Mouse (Mus musculus) limb, embryonic 11.5 days (tissue): ENCODE data around the gene Zdhhc5. TPM values are rescaled to one million over a fixed set of nuclear protein-coding genes. Genes with fewer than 3 reads are reported as not detected.

Source experiments
- ATAC-seq: fragments of 200-750 bp; cut with Nextera tagmentation; 2 replicates; pipeline ENCODE4 v1.8.0; 2017; ENCODE audit warnings: low read depth; ENCODE audit not compliant: insufficient number of reproducible peaks, low FRiP score, low TSS enrichment
- DNase-seq: peaks from one replicate; pipeline ENCODE4 v3.0.0-alpha.2; 2015; ENCODE audit warnings: low spot score
- H3K27ac ChIP-seq: fragments of 300-500 bp; sonication (generic); replicated peaks from 2 replicates; pipeline ENCODE4 v1.5.1; 2014; ENCODE audit warnings: low read depth, mild to moderate bottlenecking, low read length
- H3K27me3 ChIP-seq: fragments of 300-500 bp; sonication (generic); 2 replicates; pipeline ENCODE4 v1.6.1; 2014; ENCODE audit warnings: mild to moderate bottlenecking, low read length, mixed read lengths; ENCODE audit not compliant: control insufficient read depth, insufficient read depth
- H3K36me3 ChIP-seq: fragments of 300-500 bp; sonication (generic); 2 replicates; pipeline ENCODE4 v1.6.1; 2014; ENCODE audit warnings: mild to moderate bottlenecking, low read length, moderate library complexity, mixed read lengths; ENCODE audit not compliant: control insufficient read depth, insufficient read depth
- H3K4me1 ChIP-seq: fragments of 300-500 bp; sonication (generic); 2 replicates; pipeline ENCODE4 v1.6.1; 2014; ENCODE audit warnings: low read length, mixed read lengths; ENCODE audit not compliant: control insufficient read depth, insufficient read depth
- H3K4me2 ChIP-seq: fragments of 300-500 bp; sonication (generic); 2 replicates; pipeline ENCODE4 v1.6.1; 2014; ENCODE audit warnings: low read depth, mild to moderate bottlenecking, moderate library complexity; ENCODE audit not compliant: severe bottlenecking
- H3K4me3 ChIP-seq: fragments of 300-500 bp; sonication (generic); 2 replicates; pipeline ENCODE4 v1.5.1; 2014; ENCODE audit warnings: low read depth, low read length
- H3K9ac ChIP-seq: fragments of 300-500 bp; sonication (generic); 2 replicates; pipeline ENCODE4 v1.6.1; 2014; ENCODE audit warnings: mild to moderate bottlenecking, low read length
- H3K9me3 ChIP-seq: fragments of 300-500 bp; sonication (generic); 2 replicates; pipeline ENCODE4 v1.6.1; 2016; ENCODE audit warnings: low read length; ENCODE audit not compliant: control insufficient read depth
- WGBS: fragments of 180-500 bp; shearing (Covaris S2); extraction: QIAGEN DNeasy Blood & Tissue Kit; methylation state at CpG from one replicate; pipeline ENCODE4 v1.1.7; 2014; 5-methylcytosine and 5-hydroxymethylcytosine counted together
- polyA plus RNA-seq: library from polyadenylated mRNA; unstranded; fragments of >200 nt; fragmentation: Nextera tagmentation; extraction: Ambion mirVana; gene quantifications from 2 replicates; pipeline ENCODE4 v1.2.1, GENCODE M21; 2014

Zdhhc5 gene
- polyA plus RNA-seq: 31.1 and 32.6 TPM in 2 replicates

GRCm38 (mm10) chr2:84714811-84715561, at the start of gene Zdhhc5:
Gene Zdhhc5, minus strand, starts transcription at chr2:84715180.
- ATAC-seq (peak; percentile 93), DNase-seq (peak; percentile 98)
- Histone ChIP-seq H3K4me2 (peak within 1 kb of the TSS; percentile 60), H3K27ac (peak within 1 kb of the TSS; percentile 96), H3K4me1 (0 out of 2 replicates have a peak, but pooled peaks cover 3% of the 10 kb centered on the region), H3K9me3 (no peaks in the 10 kb centered on the region), H3K4me3 (peak within 1 kb of the TSS; percentile 90), H3K36me3 (0 out of 2 replicates have a peak, but pooled peaks cover 2% of the 10 kb centered on the region), H3K9ac (peak within 1 kb of the TSS; percentile 86), H3K27me3 (no peaks in the 10 kb centered on the region)
- WGBS: 0% methylated on average over 103 of the region's 107 CpGs

GRCm38 (mm10) chr2:84762818-84763217, 47.8 kb upstream of the Zdhhc5 start:
- 56% methylated on average over 1 of the region's 1 CpGs for WGBS
- Histone ChIP-seq H3K4me3 (no peak overlapping the region), H3K27me3 (no peaks in the 10 kb centered on the region), H3K9ac (no peak overlapping the region), H3K27ac (no peak overlapping the region), H3K9me3 (no peaks in the 10 kb centered on the region), H3K4me2 (no peak overlapping the region), H3K36me3 (no peaks in the 10 kb centered on the region), H3K4me1 (no peaks in the 10 kb centered on the region)
- no peak for DNase-seq
- ATAC-seq: no peak

- H3K9me3 ChIP-seq: no peaks in the 10 kb centered on the region
- no peak overlapping the region for H3K4me2 ChIP-seq
- DNase-seq: no peak
- no peak for ATAC-seq
- H3K4me3 ChIP-seq: no peak overlapping the region
- WGBS: 68% methylated on average over 4 of the region's 4 CpGs
- H3K27ac ChIP-seq: no peak overlapping the region
- H3K4me1 ChIP-seq: no peaks in the 10 kb centered on the region
- H3K27me3 ChIP-seq: no peaks in the 10 kb centered on the region
- no peaks in the 10 kb centered on the region for H3K36me3 ChIP-seq
- no peak overlapping the region for H3K9ac ChIP-seq
These were observed 47.3 kb upstream of the Zdhhc5 start for GRCm38 (mm10) chr2:84762295-84762694.

GRCm38 (mm10) chr2:84761840-84762239, 46.9 kb upstream of the Zdhhc5 start:
- Histone ChIP-seq H3K4me3 (no peak overlapping the region), H3K4me1 (no peaks in the 10 kb centered on the region), H3K4me2 (no peak overlapping the region), H3K36me3 (no peaks in the 10 kb centered on the region), H3K27me3 (no peaks in the 10 kb centered on the region), H3K9ac (no peak overlapping the region), H3K9me3 (no peaks in the 10 kb centered on the region), H3K27ac (no peak overlapping the region)
- ATAC-seq (no peak), DNase-seq (no peak)
- WGBS: 92% methylated on average over 1 of the region's 1 CpGs

GRCm38 (mm10) chr2:84761309-84761708, 46.3 kb upstream of the Zdhhc5 start:
- WGBS: 84% methylated on average over 3 of the region's 3 CpGs

GRCm38 (mm10) chr2:84760777-84761176, 45.8 kb upstream of the Zdhhc5 start:
- no peak overlapping the region for H3K27ac ChIP-seq
- no peaks in the 10 kb centered on the region for H3K4me1 ChIP-seq
- DNase-seq (no peak), ATAC-seq (no peak)
- no peak overlapping the region for H3K4me3 ChIP-seq
- H3K36me3 ChIP-seq: no peaks in the 10 kb centered on the region
- WGBS: 75% methylated on average over 8 of the region's 8 CpGs
- no peaks in the 10 kb centered on the region for H3K27me3 ChIP-seq
- H3K4me2 ChIP-seq: no peak overlapping the region
- no peaks in the 10 kb centered on the region for H3K9me3 ChIP-seq
- no peak overlapping the region for H3K9ac ChIP-seq

More at GRCm38 (mm10) chr2:84761309-84761708, 46.3 kb upstream of the Zdhhc5 start:
- Histone ChIP-seq H3K9ac (no peak overlapping the region), H3K4me3 (no peak overlapping the region), H3K4me1 (no peaks in the 10 kb centered on the region), H3K27me3 (no peaks in the 10 kb centered on the region), H3K9me3 (no peaks in the 10 kb centered on the region), H3K27ac (no peak overlapping the region), H3K36me3 (no peaks in the 10 kb centered on the region), H3K4me2 (no peak overlapping the region)
- no peak for ATAC-seq
- DNase-seq: no peak

GRCm38 (mm10) chr2:84758542-84759127, 43.7 kb upstream of the Zdhhc5 start:
- Histone ChIP-seq H3K4me3 (no peak overlapping the region), H3K27ac (no peak overlapping the region), H3K36me3 (no peaks in the 10 kb centered on the region), H3K27me3 (no peaks in the 10 kb centered on the region), H3K4me1 (no peaks in the 10 kb centered on the region), H3K4me2 (no peak overlapping the region), H3K9ac (no peak overlapping the region), H3K9me3 (no peaks in the 10 kb centered on the region)
- 1% methylated on average over 2 of the region's 2 CpGs for WGBS
- DNase-seq: peak; percentile 47
- peak; percentile 31; the same call in 1 of the 2 replicates for ATAC-seq

GRCm38 (mm10) chr2:84757026-84757682, 42.2 kb upstream of the Zdhhc5 start:
- Histone ChIP-seq H3K27ac (no peak overlapping the region), H3K36me3 (no peaks in the 10 kb centered on the region), H3K4me3 (no peak overlapping the region), H3K27me3 (no peaks in the 10 kb centered on the region), H3K9ac (no peak overlapping the region), H3K4me1 (no peaks in the 10 kb centered on the region), H3K9me3 (no peaks in the 10 kb centered on the region), H3K4me2 (no peak overlapping the region)
- DNase-seq (no peak), ATAC-seq (no peak)
- 57% methylated on average over 7 of the region's 7 CpGs for WGBS
